In the genomic region with DNA sequence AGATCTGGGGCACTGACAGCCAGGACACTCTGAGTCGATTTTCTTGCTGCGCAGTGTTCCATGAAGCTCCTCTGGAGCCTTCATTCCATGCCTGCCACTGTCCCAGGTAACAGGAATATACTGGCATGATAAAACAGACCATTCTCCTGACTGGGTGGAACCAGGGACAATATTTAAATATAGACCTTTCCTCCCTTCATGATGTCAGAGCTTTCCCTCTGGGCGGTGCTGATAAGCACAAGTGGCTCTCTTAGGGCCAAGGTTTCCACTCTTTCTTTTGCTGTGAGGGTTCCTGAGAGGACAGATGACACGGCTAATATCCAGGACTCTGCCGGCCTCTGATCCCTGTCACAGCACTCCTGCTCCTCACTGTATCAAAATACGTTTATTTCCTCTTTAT, we compare ENCODE assay signal across 9 mouse cellular contexts. TPM values are rescaled to one million over a fixed set of nuclear protein-coding genes. Genes with fewer than 3 reads are reported as not detected.
DNase-seq lines count a peak whose midpoint lies in the region; ATAC-seq and TF ChIP-seq lines count a peak whose summit lies in the region.
"Had no signal": no experiment of that assay in that cellular context is flagged by ENCODE, and none has a peak within 500 bp of the region (broad histone marks: within the 10 kb centered on the region; RNA-seq: fewer than 3 reads in every experiment).

No protein-coding gene starts in this region.

- no peaks in the 10 kb centered on the region for H3K9me3 ChIP-seq in heart, embryonic 10.5 days
- no peaks in the 10 kb centered on the region for H3K9me3 ChIP-seq in liver, postnatal 0 days (ENCODE audit: low read length)
- H3K9me3 ChIP-seq: midbrain, embryonic 12.5 days had no signal

- H3K9ac ChIP-seq in liver, postnatal 0 days (replicated peaks) = no peak overlapping the region
- H3K9ac ChIP-seq: midbrain, embryonic 12.5 days had no signal

- H3K27me3 ChIP-seq in heart, embryonic 10.5 days (ENCODE audit: insufficient read depth, poor library complexity, severe bottlenecking) = no peaks in the 10 kb centered on the region
- no peaks in the 10 kb centered on the region for H3K27me3 ChIP-seq in liver, postnatal 0 days (ENCODE audit: insufficient read depth, low read length)
- H3K27me3 ChIP-seq: midbrain, embryonic 12.5 days had no signal

- H3K4me3 ChIP-seq in heart, embryonic 10.5 days = peak overlapping the region; percentile 15; the same call in 1 of the 2 replicates
- H3K4me3 ChIP-seq in liver, postnatal 0 days (ENCODE audit: low read depth, low read length) = no peak overlapping the region
- H3K4me3 ChIP-seq: midbrain, embryonic 12.5 days had no signal

- H3K36me3 ChIP-seq in heart, embryonic 10.5 days = no peaks in the 10 kb centered on the region; the same call in 1 of the 2 replicates
- H3K36me3 ChIP-seq in liver, postnatal 0 days (replicated peaks; ENCODE audit: insufficient read depth, low read length) = no peaks in the 10 kb centered on the region
- H3K36me3 ChIP-seq: midbrain, embryonic 12.5 days had no signal

- H3K27ac ChIP-seq in heart, embryonic 10.5 days = peak overlapping the region; percentile 70
- peak overlapping the region; percentile 66; the same call in 1 of the 2 replicates for H3K27ac ChIP-seq in liver, postnatal 0 days (ENCODE audit: low read depth)
- H3K27ac ChIP-seq: midbrain, embryonic 12.5 days had no signal

- 0 out of 2 replicates have a peak overlapping the region, but pooled peaks have one; percentile 48 for H3K4me2 ChIP-seq in liver, postnatal 0 days (ENCODE audit: low read depth, low read length)
- H3K4me2 ChIP-seq: midbrain, embryonic 12.5 days had no signal

- ATAC-seq in liver, postnatal 0 days = peak; percentile 90

- 27% methylated on average over 6 of the region's 6 CpGs for WGBS in heart, embryonic 10.5 days
- WGBS in liver, postnatal 0 days (ENCODE audit: insufficient replicate concordance) = 47% methylated on average over 6 of the region's 6 CpGs

- peak; percentile 84 for TF ChIP-seq EP300 in liver, postnatal 0 days (IDR thresholded peaks at IDR 0.05; ENCODE audit: low read depth)

- peaks cover 58% of the 10 kb centered on the region for H3K4me1 ChIP-seq in heart, embryonic 10.5 days
- H3K4me1 ChIP-seq in liver, postnatal 0 days (ENCODE audit: insufficient read depth) = peaks cover 38% of the 10 kb centered on the region

- TF ChIP-seq CTCF in liver, postnatal 0 days (IDR thresholded peaks at IDR 0.05; ENCODE audit: low read depth) = no peak

- DNase-seq in gastrocnemius, adult 18-20 months (ENCODE audit: low spot score) = peak; percentile 32
- DNase-seq in gastrocnemius, adult 8-10 months (ENCODE audit: low spot score in 2 of 2) = no peak
- DNase-seq in brain, adult 2 months (ENCODE audit: low read depth, low spot score) = peak; percentile 58
- peak; percentile 88 for DNase-seq in heart, embryonic 10.5 days (ENCODE audit: low spot score)
- DNase-seq in liver, postnatal 0 days = peak; percentile 56
- DNase-seq in frontal cortex, postnatal 25 days (ENCODE audit: low spot score in 2 of 2) = no peak
- DNase-seq in left cerebral cortex, adult 8-10 months (ENCODE audit: low spot score in 2 of 2) = no peak
- no peak for DNase-seq in layer of hippocampus, adult 8-10 months (ENCODE audit: low spot score in 2 of 2)

RNA-seq across cellular contexts. Expression of gene Wdfy2, which starts 40.6 kb away (rescaled TPM):
- 1 to 10 TPM; 6.5 to 6.9 TPM for total RNA-seq in gastrocnemius, adult 18-20 months (2021)
- 1 to 10 TPM; 5.9 to 6.4 (median 6.1) TPM for total RNA-seq in gastrocnemius, adult 8-10 months (2022)
- 8.9 and 9.5 TPM in 2 replicates for polyA plus RNA-seq in heart, embryonic 10.5 days (2016; fragmentation: Nextera tagmentation; extraction: Ambion mirVana)
- polyA plus RNA-seq in liver, postnatal 0 days (2015; fragmentation: Nextera tagmentation; extraction: Ambion mirVana) = 1.7 and 2.0 TPM in 2 replicates
- 10 to 100 TPM; 11.9 to 13.6 (median 13.3) TPM for total RNA-seq in left cerebral cortex, adult 8-10 months (2022)
- total RNA-seq in layer of hippocampus, adult 8-10 months (2022) = 10 to 100 TPM; 15.9 to 19.2 (median 17.7) TPM

Comparison
In these comparisons a context has a peak if more than half of its experiments do, and no peak if none do; other contexts are left out.
1. DNase-seq: peak in gastrocnemius, adult 18-20 months (single experiment), brain, adult 2 months (single experiment), heart, embryonic 10.5 days (single experiment) and liver, postnatal 0 days (single experiment); none in gastrocnemius, adult 8-10 months (0 of 2), frontal cortex, postnatal 25 days (0 of 2), left cerebral cortex, adult 8-10 months (0 of 2) and layer of hippocampus, adult 8-10 months (0 of 2).